In genomic region chr19:53829990-53830389, GRCm38 (mm10) we compare ENCODE assay signal across 14 mouse cellular contexts.
DNase-seq lines count a peak whose midpoint lies in the region; ATAC-seq and TF ChIP-seq lines count a peak whose summit lies in the region.
"Had no signal": no experiment of that assay in that cellular context is flagged by ENCODE, and none has a peak within 500 bp of the region (broad histone marks: within the 10 kb centered on the region; RNA-seq: fewer than 3 reads in every experiment).

No protein-coding gene starts in this region.

- peaks cover 5% of the 10 kb centered on the region for H3K4me1 ChIP-seq in heart, adult 2 months (ENCODE audit: control insufficient read depth, insufficient read depth, low read length)
- peaks cover 2% of the 10 kb centered on the region; the same call in 1 of the 2 replicates for H3K4me1 ChIP-seq in hindbrain, embryonic 11.5 days (replicated peaks; ENCODE audit: control insufficient read depth, insufficient read depth, low read length)
- peaks cover 18% of the 10 kb centered on the region for H3K4me1 ChIP-seq in hindbrain, embryonic 12.5 days
- peaks cover 44% of the 10 kb centered on the region for H3K4me1 ChIP-seq in midbrain, embryonic 10.5 days
- peaks cover 16% of the 10 kb centered on the region for H3K4me1 ChIP-seq in midbrain, embryonic 14.5 days (ENCODE audit: control insufficient read depth, insufficient read depth, low read length)
- peaks cover 29% of the 10 kb centered on the region for H3K4me1 ChIP-seq in forebrain, embryonic 12.5 days

- H3K9ac ChIP-seq in heart, adult 2 months (ENCODE audit: low read depth, low read length), result no peak overlapping the region
- H3K9ac ChIP-seq in hindbrain, embryonic 11.5 days (ENCODE audit: low read depth, low read length), result no peak overlapping the region
- no peak overlapping the region for H3K9ac ChIP-seq in hindbrain, embryonic 12.5 days
- no peak overlapping the region for H3K9ac ChIP-seq in midbrain, embryonic 14.5 days (replicated peaks; ENCODE audit: low read length)
- H3K9ac ChIP-seq in forebrain, embryonic 12.5 days, result no peak overlapping the region
- H3K9ac ChIP-seq: embryonic facial prominence, embryonic 13.5 days had no signal

- no peaks in the 10 kb centered on the region for H3K79me2 ChIP-seq in heart, adult 2 months (replicated peaks; ENCODE audit: control insufficient read depth, insufficient read depth, low read length)

- H3K27ac ChIP-seq in heart, adult 2 months, result peak overlapping the region; percentile 81
- 0 out of 2 replicates have a peak overlapping the region, but pooled peaks have one; percentile 51 for H3K27ac ChIP-seq in hindbrain, embryonic 11.5 days (ENCODE audit: low read depth, low read length)
- no peak overlapping the region for H3K27ac ChIP-seq in hindbrain, embryonic 12.5 days
- peak overlapping the region; percentile 79; the same call in 1 of the 2 replicates for H3K27ac ChIP-seq in midbrain, embryonic 10.5 days (replicated peaks)
- no peak overlapping the region for H3K27ac ChIP-seq in midbrain, embryonic 14.5 days (replicated peaks; ENCODE audit: low read depth, low read length)
- peak overlapping the region; percentile 83 for H3K27ac ChIP-seq in forebrain, embryonic 12.5 days
- H3K27ac ChIP-seq: embryonic facial prominence, embryonic 13.5 days had no signal

- ATAC-seq in hindbrain, embryonic 11.5 days (ENCODE audit: low FRiP score), result no peak
- no peak for ATAC-seq in hindbrain, embryonic 12.5 days (ENCODE audit: low FRiP score)
- ATAC-seq in midbrain, embryonic 14.5 days (ENCODE audit: low FRiP score, low TSS enrichment), result no peak
- no peak for ATAC-seq in forebrain, embryonic 12.5 days (ENCODE audit: low FRiP score)
- ATAC-seq: inflammation-experienced regulatory T-cells, adult 6 months had no signal

- H3K36me3 ChIP-seq in heart, adult 2 months (ENCODE audit: control insufficient read depth, insufficient read depth, low read length), result peaks cover 11% of the 10 kb centered on the region
- no peaks in the 10 kb centered on the region for H3K36me3 ChIP-seq in hindbrain, embryonic 11.5 days (ENCODE audit: control insufficient read depth, insufficient read depth, low read length)
- H3K36me3 ChIP-seq in hindbrain, embryonic 12.5 days, result no peaks in the 10 kb centered on the region
- no peaks in the 10 kb centered on the region for H3K36me3 ChIP-seq in midbrain, embryonic 10.5 days
- H3K36me3 ChIP-seq in midbrain, embryonic 14.5 days (ENCODE audit: control insufficient read depth, insufficient read depth, low read length), result no peaks in the 10 kb centered on the region
- H3K36me3 ChIP-seq in forebrain, embryonic 12.5 days (replicated peaks), result no peaks in the 10 kb centered on the region
- H3K36me3 ChIP-seq: embryonic facial prominence, embryonic 13.5 days; limb, embryonic 10.5 days had no signal

- H3K4me2 ChIP-seq in hindbrain, embryonic 11.5 days (replicated peaks; ENCODE audit: low read depth, low read length), result no peak overlapping the region
- no peak overlapping the region for H3K4me2 ChIP-seq in hindbrain, embryonic 12.5 days (replicated peaks)
- H3K4me2 ChIP-seq in midbrain, embryonic 14.5 days (ENCODE audit: low read length), result no peak overlapping the region
- no peak overlapping the region for H3K4me2 ChIP-seq in forebrain, embryonic 12.5 days
- H3K4me2 ChIP-seq: embryonic facial prominence, embryonic 13.5 days had no signal

- TF ChIP-seq CTCF in heart, adult 2 months (IDR thresholded peaks at IDR 0.05), result no peak

- no peaks in the 10 kb centered on the region for H3K9me3 ChIP-seq in hindbrain, embryonic 11.5 days (ENCODE audit: control insufficient read depth, low read length)
- no peaks in the 10 kb centered on the region for H3K9me3 ChIP-seq in hindbrain, embryonic 12.5 days (replicated peaks)
- no peaks in the 10 kb centered on the region for H3K9me3 ChIP-seq in midbrain, embryonic 10.5 days (replicated peaks)
- no peaks in the 10 kb centered on the region for H3K9me3 ChIP-seq in midbrain, embryonic 14.5 days (ENCODE audit: control insufficient read depth, low read length)
- no peaks in the 10 kb centered on the region for H3K9me3 ChIP-seq in forebrain, embryonic 12.5 days
- H3K9me3 ChIP-seq: embryonic facial prominence, embryonic 13.5 days; limb, embryonic 10.5 days had no signal

- no peaks in the 10 kb centered on the region for H3K27me3 ChIP-seq in heart, adult 2 months (ENCODE audit: control insufficient read depth, insufficient read depth, low read length)
- H3K27me3 ChIP-seq in hindbrain, embryonic 11.5 days (ENCODE audit: control insufficient read depth, insufficient read depth, low read length), result no peaks in the 10 kb centered on the region
- H3K27me3 ChIP-seq in hindbrain, embryonic 12.5 days, result no peaks in the 10 kb centered on the region
- H3K27me3 ChIP-seq in midbrain, embryonic 10.5 days (ENCODE audit: low read depth, poor library complexity, severe bottlenecking), result no peaks in the 10 kb centered on the region; the same call in 1 of the 2 replicates
- no peaks in the 10 kb centered on the region for H3K27me3 ChIP-seq in midbrain, embryonic 14.5 days (ENCODE audit: control insufficient read depth, insufficient read depth, low read length)
- no peaks in the 10 kb centered on the region for H3K27me3 ChIP-seq in forebrain, embryonic 12.5 days
- H3K27me3 ChIP-seq: embryonic facial prominence, embryonic 13.5 days had no signal

- DNase-seq in heart, adult 2 months, result no peak
- DNase-seq in heart, adult 9 months (ENCODE audit: low spot score in 2 of 2), result no peak
- no peak for DNase-seq in hindbrain, embryonic 11.5 days (ENCODE audit: low spot score)
- no peak for DNase-seq in midbrain, embryonic 10.5 days (ENCODE audit: low spot score)
- DNase-seq in midbrain, embryonic 14.5 days, result no peak
- DNase-seq in thymus, adult 18-20 months, result no peak
- DNase-seq: cerebellum, adult 11-12 months; lung, adult 2 months; spleen, adult 18-20 months had no signal

- H3K4me3 ChIP-seq in heart, adult 2 months, result no peak overlapping the region
- no peak overlapping the region for H3K4me3 ChIP-seq in hindbrain, embryonic 11.5 days (ENCODE audit: low read depth, low read length)
- H3K4me3 ChIP-seq in hindbrain, embryonic 12.5 days, result no peak overlapping the region
- H3K4me3 ChIP-seq in midbrain, embryonic 10.5 days, result no peak overlapping the region
- H3K4me3 ChIP-seq in midbrain, embryonic 14.5 days (replicated peaks; ENCODE audit: low read depth, low read length), result no peak overlapping the region
- H3K4me3 ChIP-seq in forebrain, embryonic 12.5 days (replicated peaks), result no peak overlapping the region
- H3K4me3 ChIP-seq: embryonic facial prominence, embryonic 13.5 days; limb, embryonic 10.5 days had no signal

- no peak for TF ChIP-seq POLR2A in heart, adult 2 months (IDR thresholded peaks at IDR 0.05; ENCODE audit: insufficient read depth, low read depth, low read length)

- no peak for TF ChIP-seq EP300 in heart, adult 2 months (IDR thresholded peaks at IDR 0.05; ENCODE audit: insufficient read depth, low read depth, low read length)

- 35% methylated on average over 6 of the region's 6 CpGs for WGBS in heart, adult 2 months
- WGBS in hindbrain, embryonic 11.5 days, result 70% methylated on average over 6 of the region's 6 CpGs
- 66% methylated on average over 6 of the region's 6 CpGs for WGBS in hindbrain, embryonic 12.5 days
- WGBS in midbrain, embryonic 10.5 days, result 64% methylated on average over 6 of the region's 6 CpGs
- WGBS in midbrain, embryonic 14.5 days, result 50% methylated on average over 6 of the region's 6 CpGs
- WGBS in forebrain, embryonic 12.5 days, result 70% methylated on average over 6 of the region's 6 CpGs

- intact Hi-C loops in heart, adult 2 months (cut with DNase I), result loop anchor here (10.0 kb wide), 1 partner anchor 185 kb away; no protein-coding TSS in a partner anchor

Comparison
In these comparisons a context has a peak if more than half of its experiments do, and no peak if none do; other contexts are left out.
1. H3K27ac ChIP-seq: peak in heart, adult 2 months (single experiment), hindbrain, embryonic 11.5 days (single experiment), midbrain, embryonic 10.5 days (single experiment) and forebrain, embryonic 12.5 days (single experiment); none in hindbrain, embryonic 12.5 days (single experiment) and midbrain, embryonic 14.5 days (single experiment).